Mouse (Mus musculus) v-Abl transformed pro-B cells (cell line): ENCODE results near the gene Slc37a3.
"Not testable (repeated sequence)": the region's sequence is repeated elsewhere in the genome, so short reads cannot be mapped to it uniquely, and the experiment has no call there.

ENCODE experiments used
- in situ Hi-C, 2 experiments: fragments of 400-800 bp; cut with MboI; formaldehyde crosslinking; loops; one replicate each; pipeline ENCODE4 v1.15.1; 2025; ENCODE audit not compliant: unreplicated experiment in 2 of 2

Gene Slc37a3

DNA sequence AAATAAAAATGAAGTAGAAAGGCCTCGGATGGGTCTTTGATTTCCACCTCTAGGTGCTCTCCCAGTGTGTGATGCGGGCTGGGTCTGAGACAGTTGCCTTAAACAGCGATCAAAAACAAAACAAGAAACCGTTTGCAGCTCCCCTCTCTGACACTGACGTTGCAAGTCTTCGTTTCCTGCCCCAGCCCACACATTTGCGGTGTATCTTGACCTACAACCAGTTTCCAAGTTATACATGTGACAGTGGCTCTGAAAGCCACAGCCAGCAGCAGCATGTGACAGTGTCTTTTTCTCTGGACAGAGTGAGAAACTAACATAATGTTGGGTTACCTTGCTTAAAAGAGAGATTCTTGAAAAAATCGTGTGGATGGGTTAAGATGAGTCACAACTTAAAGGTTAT, 2.3 kb upstream of the Slc37a3 start:
- in situ Hi-C loops, result no loop called here

DNA sequence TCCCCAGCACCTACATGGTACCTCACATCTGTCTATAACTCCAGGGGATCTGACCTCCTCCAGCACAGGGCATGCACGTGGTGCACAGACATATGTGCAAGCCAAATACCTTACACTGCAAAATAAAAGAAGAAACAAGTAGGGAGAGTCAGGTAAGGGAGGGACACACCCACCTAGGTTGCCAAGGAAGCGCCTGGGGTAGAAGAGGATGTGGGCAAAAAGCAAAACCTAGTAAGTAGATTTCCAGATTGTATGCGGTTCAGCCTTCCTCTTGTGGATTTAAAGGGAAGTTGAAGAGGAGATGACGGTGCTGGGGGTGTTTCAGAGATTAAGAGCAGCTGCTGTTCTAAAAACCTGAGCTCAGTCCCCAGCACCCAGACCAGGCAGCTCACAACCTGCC, 1.7 kb upstream of the Slc37a3 start:
- in situ Hi-C loops, result no loop called here

DNA sequence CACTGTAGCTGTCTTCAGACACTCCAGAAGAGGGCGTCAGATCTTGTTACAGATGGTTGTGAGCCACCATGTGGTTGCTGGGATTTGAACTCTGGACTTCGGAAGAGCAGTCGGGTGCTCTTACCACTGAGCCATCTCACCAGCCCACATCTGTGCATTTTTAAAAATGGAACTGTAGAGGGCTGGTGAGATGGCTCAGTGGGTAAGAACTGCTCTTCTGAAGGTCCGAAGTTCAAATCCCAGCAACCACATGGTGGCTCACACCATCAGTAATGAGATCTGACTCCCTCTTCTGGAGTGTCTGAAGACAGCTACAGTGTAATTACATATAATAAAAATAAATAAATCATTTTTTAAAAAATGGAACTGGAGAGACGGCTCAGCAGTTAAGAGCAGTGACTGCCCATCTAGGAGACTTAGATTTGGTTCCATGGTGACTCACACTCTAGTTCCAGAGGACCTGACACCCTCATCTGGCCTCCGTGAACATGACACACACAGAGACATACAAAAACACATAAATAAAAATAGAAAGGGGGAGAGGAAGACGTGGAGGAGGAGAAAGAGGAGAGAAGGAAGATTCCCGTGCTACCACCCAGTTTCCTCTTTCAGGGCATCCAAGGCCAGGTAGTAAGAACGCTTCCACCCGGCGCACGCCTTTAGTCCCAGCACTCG, 823 bp upstream of the Slc37a3 start:
- in situ Hi-C loops, result not testable (repeated sequence)

DNA sequence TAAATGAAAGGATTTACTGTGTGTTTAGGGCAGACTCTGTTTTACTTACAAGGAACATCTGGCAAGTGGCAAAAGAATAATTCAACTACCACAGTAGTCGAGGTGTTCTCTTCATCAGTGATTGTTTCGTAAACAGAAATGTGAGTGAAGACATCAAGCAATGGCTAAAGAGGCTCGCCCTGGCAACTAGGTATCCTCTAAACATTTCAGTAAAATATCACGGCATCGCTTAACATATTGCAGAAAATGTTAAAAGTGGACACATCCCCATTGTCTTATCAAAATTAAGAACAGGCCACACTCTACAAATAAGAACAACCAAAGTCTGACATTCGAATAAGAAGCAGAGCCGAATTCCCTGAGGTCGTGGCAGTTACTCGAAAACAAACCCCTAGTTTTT, 700 bp downstream of the Slc37a3 start:
- in situ Hi-C loops, result no loop called here

DNA sequence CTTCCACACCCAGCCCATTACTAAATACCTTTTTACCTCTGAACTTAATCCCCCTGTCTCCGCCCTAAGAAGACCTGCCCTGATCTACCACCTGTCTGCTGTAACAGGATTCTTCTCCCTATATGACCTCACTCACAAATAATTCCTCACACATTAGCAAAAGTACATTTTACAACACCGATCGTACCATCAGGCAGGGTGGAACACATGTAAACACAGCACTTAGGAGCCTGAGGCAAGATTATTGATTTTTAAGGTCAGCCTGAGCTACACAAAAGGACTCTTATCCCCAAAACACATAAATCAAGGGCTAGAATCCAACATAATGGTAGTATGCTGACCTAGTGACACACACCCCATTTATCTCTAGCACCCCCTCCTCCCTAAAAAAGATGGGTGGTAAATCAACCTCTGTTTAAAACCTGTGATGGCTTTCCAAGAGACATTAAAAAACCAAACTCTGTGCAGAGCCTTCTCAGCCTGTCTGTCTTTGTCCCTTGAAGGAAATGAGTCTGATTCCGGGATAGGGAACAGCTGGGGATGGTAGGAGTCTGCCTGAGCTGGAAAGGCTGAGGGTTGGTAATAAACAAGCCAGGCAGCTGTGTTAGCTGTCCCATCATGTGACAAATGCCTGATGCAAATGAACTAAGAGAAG, 4.0 kb downstream of the Slc37a3 start:
- in situ Hi-C loops, result loop anchor here (25.0 kb wide), 1 partner anchor 189 kb away; the partner anchor contains the start of genes Adck2 (in 2 of the 2) and Dennd2a (in 2 of the 2)

DNA sequence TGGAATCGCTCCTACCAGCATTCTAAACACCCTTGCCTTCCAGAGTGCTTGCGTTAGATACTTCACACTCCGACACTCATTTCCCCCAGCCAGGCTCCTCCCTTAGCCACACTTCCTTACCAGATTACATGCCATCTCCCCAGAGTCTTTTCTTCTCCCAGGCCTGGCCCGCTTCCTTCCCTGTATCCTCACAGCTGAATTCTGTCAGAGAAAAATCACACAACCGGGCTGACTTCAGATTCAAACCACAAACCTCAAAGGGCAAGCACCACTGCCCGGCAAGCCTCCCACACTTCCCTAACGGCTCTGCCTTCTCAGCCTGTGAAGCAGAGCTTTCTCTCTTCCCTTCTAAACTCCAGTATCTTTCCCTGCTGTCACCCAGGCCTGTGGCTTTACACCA, 4.7 kb downstream of the Slc37a3 start:
- in situ Hi-C loops, result loop anchor here (25.0 kb wide), 1 partner anchor 190 kb away; the partner anchor contains the start of genes Adck2 (in 2 of the 2) and Dennd2a (in 2 of the 2)

DNA sequence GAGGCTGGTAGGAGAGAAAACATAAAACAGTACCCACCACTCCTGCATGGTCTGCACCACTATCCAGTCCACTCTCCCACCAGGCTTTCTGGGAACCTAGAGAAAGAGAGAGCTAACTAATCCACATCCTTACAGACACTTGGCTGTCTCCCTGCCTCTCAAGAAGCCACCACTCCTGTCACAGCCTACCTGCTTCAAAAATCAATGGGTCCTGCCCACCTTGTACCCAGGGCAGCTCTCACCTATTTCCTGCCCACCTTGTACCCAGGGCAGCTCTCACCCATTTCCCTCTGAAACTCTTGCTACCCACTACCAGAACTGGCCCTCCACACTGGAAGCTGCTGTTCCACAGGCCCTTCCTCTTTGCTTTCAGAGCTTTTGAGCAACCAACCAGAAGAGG, 5.4 kb downstream of the Slc37a3 start:
- in situ Hi-C loops, result loop anchor here (25.0 kb wide), 1 partner anchor 190 kb away; the partner anchor contains the start of genes Adck2 (in 2 of the 2) and Dennd2a (in 2 of the 2)

DNA sequence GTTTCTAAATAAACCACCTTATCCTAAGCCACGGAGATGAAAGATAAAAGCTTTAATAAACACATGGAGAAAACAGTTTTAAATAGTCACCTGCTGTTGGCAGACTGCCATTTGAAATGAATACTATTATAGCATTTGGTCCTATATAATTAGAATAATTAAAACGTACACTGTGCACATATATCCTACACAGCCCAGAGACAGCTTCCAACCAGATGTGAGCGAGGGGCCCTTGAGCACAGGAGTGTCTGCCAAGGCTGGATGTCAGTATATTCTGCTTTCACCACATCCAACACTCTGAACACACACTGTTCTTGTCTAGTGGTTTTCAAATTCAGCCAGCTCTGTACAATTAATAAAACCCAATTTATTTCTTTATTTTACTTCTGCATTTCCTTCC, 7.8 kb downstream of the Slc37a3 start:
- in situ Hi-C loops, result loop anchor here (25.0 kb wide), 1 partner anchor 193 kb away; the partner anchor contains the start of genes Adck2 (in 2 of the 2) and Dennd2a (in 2 of the 2)

DNA sequence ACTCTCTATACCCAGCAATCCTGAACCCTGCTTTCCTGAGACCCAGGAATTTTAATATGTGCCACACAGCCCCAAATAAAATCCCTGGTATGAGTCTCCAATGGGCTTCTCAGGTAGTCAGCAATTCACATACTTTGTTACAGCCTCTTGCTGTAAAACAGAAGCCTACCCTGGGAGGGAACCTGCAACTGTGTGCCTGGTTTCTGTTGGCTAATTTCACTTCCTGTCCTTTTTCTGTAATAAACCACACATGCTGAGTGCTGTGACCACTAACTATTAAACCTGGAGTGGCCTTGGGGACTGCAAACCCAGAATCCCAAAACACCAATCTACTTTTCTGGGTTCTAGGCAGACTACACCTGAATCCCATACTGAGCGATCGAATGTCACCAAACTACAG, 14.8 kb downstream of the Slc37a3 start:
- in situ Hi-C loops, result loop anchor here (25.0 kb wide), 1 partner anchor 200 kb away; the partner anchor contains the start of genes Adck2 (in 2 of the 2) and Dennd2a (in 2 of the 2)

DNA sequence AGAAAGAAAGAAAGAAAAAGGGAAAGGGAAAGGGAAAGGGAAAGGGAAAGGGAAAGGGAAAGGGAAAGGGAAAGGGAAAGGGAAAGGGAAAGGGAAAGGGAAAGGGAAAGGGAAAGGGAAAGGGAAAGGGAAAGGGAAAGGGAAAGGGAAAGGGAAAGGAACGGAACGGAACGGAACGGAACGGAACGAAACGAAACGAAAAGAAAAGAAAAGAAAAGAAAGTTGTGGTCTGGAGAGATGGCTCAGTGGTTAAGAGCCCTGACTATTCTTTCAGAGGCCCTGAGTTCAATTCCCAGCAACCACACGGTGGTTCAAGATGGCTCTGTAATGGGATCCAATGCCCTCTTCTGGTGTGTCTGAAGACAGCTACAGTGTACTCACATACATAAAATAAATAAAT, 18.3 kb downstream of the Slc37a3 start:
- in situ Hi-C loops, result loop anchor here (25.0 kb wide), 1 partner anchor 203 kb away; the partner anchor contains the start of genes Adck2 (in 2 of the 2) and Dennd2a (in 2 of the 2)

DNA sequence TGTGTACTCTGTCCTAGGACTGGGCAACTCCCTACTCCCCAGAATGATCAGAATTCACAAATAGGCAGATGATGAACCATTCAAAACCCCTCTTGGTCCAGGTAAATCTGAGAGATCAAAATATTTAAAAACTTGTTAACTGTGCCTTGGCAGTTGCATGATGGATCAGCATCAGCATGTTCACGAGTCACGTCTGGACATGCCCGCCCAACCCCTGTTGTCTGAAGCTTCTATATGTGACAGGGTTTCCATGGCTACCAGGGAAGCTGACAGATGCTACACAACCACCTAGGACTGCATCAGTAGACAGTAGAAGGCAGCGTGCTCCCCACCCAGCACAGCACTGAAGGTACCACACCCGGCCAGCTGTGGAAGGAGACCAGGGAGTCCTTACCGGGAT, 28.5 kb downstream of the Slc37a3 start:
- in situ Hi-C loops, result loop anchor here (5.0 to 25.0 kb wide), 5 partner anchors 103 to 612 kb away; no protein-coding TSS in a partner anchor

DNA sequence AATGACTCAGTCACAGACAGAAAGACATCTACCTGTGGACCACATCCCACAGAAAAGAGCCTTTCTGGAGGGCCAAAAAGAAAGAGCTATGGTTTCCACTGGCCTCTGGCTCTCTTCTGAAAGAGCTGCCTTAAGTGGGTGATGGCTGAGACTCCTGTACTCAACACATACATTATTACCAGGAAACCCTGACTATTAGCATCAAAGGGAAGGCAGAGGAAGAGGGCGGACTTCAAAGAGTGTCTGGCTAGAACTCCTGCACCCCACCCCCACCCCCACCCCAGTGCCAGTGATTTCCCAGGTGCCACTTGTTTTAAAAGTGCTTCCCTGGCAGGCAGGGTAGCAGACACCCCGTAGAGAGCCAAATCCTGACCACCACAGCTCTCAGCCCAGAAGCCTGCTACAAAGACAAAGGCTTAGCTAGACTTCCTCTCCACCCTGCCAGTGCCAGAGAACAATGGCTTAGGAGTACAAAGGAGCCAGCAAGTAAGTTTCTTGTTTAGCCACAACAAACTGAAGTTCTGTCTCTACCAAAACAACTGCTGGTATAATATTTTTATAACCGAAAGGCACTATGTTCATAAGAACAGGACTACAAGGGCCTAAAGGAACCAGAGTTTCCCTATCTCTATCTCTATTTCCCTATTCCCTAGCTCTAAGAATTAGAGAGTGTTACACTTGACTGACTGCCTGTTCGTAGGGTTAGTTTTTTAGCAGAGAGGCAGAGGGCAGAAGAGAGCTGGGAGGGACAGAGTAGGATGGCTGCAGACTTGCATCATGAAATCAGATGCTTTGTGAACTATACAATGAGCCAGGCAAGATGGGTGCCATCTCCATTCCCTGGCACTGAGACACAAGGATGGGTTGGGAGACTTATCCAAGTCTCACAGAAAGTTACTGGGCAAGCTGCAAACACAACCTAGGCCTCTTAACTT, 29.3 kb downstream of the Slc37a3 start:
- in situ Hi-C loops, result loop anchor here (5.0 to 25.0 kb wide), 5 partner anchors 104 to 611 kb away; no protein-coding TSS in a partner anchor

DNA sequence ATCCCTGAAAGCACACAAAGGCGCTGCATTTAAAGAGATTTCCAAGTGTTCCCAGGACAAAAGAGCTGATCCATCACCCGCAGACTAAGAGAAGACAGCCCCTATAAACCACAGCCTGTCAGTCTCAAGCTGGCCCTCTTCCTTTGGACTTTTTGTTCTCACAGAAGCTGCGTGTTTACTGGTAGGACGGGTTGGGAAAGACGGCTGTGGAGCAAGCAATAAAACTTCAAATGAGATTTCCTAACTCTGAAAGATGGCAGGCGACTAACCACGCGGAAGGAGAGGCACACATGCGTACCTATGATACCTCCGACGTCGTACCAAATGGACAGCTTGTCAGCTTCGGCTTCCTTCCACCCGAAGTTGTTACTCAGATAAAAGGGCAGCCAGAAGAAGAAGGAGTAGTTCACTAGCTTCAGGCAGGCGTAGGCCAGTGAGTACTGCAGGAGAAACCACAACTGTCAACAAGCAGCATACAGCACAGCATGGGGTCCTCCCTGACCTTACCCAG, 30.4 kb downstream of the Slc37a3 start:
- in situ Hi-C loops, result loop anchor here (5.0 to 25.0 kb wide), 5 partner anchors 105 to 610 kb away; no protein-coding TSS in a partner anchor

DNA sequence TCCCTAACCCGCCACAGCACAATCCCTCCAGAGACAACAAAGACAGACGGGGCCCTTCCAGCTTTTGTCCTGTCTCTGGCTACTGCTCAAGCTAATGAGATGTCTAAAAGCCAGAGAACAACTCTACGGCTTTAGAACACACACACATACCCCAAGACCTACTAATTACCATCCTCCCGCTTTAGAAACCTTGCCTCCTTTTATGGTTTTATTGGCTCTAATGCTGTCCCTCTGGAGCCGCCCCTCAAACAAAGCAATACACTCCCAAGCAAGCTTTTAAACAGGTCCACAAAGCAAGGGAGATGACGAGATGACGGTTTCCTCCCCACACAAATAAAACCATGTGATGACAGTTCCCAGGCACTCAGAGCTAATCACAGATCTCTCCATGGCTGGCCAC, 32.0 kb downstream of the Slc37a3 start:
- in situ Hi-C loops, result loop anchor here (5.0 to 25.0 kb wide), 5 partner anchors 107 to 608 kb away; no protein-coding TSS in a partner anchor

DNA sequence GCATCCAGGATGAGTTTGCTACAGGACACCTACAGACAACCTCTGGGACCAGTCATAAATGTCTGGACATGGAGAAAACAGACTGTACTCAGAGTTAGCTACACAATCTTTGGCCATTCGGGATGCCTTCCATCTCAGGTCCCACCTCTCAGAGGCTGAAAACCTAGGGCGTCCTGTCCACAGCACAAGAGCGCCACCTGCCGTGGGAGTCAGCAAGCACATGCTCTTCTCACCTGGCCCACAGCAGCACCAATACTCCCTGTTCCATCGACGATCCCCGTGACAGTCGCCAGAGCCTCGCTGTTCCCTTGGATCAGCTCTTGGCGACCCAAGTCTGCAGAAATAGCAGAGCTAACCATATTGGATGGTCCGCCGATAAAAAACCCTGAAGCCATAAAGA, 33.5 kb downstream of the Slc37a3 start:
- in situ Hi-C loops, result loop anchor here (5.0 to 25.0 kb wide), 6 partner anchors 111 to 607 kb away; no protein-coding TSS in a partner anchor

DNA sequence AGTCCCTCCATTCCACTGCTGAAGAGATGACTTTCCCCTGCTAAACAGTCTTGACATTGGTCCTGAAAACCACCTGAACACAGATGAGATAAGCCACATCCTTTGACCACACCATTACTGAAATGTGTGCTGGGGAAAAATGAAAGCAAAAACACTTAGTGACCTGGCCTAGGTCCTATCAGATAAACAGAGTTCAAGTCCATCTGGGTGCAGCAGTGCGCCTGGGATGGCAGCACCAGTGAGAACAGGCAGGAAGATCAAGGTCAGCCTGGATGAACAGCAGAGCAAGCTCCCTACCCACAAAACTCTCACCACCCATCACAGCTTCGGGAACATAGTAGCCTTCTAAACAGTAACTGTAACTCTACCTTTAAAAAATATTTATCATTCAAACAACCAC, 35.7 kb downstream of the Slc37a3 start:
- in situ Hi-C loops, result loop anchor here (5.0 to 25.0 kb wide), 6 partner anchors 113 to 604 kb away; no protein-coding TSS in a partner anchor

DNA sequence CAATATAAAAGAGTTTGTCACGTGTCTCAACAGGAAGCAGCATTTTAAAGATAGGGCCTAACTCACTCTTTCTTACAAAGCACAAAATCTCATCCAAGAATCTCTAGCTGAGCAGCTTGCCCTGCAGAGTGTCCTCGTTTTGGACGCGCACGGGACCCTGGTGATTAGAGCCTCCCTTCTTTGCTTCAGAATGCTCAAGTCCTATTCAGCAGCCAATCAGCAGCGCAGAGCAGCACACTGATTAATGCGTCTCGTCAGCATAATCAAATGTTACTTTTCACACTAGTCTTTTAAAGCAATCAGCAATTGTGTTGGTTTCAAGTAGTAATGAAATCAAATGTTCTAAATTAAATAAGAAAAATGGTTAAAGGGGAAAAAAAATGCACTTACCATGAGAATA, 39.1 kb downstream of the Slc37a3 start:
- in situ Hi-C loops, result loop anchor here (5.0 to 25.0 kb wide), 3 partner anchors 131 to 601 kb away; partner anchors contain the start of genes Hipk2 (in 1 of the 2), Kdm7a (in 1 of the 2) and Tbxas1 (in 1 of the 2)

DNA sequence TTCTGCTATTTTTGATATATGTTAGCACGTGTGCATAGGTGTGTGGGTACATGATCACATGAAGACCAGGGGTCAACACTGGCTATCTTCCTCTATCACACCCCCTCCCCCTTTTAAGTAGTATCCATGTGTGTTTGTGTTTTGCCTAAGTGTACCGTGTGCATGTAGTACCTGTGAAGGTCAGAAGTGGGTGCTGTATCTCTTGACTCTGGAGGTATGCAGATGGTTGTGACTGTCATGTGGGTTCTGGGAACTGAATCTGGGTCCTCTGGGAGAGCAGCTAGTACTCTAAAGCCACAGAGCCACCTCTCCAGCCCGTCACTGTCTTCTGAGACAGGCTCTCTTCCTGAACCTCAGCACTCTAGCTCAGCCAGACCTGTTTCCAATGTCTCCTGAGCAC, 42.6 kb downstream of the Slc37a3 start:
- in situ Hi-C loops, result loop anchor here (5.0 to 25.0 kb wide), 3 partner anchors 128 to 598 kb away; partner anchors contain the start of genes Hipk2 (in 1 of the 2), Kdm7a (in 1 of the 2) and Tbxas1 (in 1 of the 2)

DNA sequence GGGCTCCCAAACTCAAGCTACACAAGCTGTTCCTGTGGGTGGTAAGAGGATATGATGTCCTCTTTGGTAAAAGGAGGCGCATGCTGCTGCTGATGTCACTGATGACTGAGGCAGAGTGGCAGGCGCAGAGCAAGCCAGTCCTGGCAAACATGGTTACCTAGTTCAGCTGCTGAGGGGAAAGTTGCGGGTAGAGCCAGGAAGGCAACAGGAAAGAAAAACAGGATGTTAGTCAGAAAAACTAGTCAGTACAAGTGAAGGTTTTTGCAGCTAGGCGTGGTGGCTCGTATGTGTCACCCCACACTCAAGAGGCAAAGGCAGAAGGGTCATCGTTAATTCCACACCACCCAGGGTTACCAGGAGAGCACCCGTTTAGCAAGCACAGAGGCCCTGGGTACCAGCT, 43.3 kb downstream of the Slc37a3 start:
- in situ Hi-C loops, result loop anchor here (10.0 to 25.0 kb wide), 2 partner anchors 459 to 597 kb away; partner anchors contain the start of genes Hipk2 (in 1 of the 2) and Tbxas1 (in 1 of the 2)
